Mouse (Mus musculus) T-helper 17 cell (primary cell): ENCODE results near the gene Gnas.

Experiments used
- in situ Hi-C, 2 experiments: fragments of 300-600 bp; cut with MboI, MseI; formaldehyde crosslinking; loops; 1 replicate in 1 of 2; 2 replicates in 1 of 2; pipeline ENCODE4 v1.15.1; 2025; ENCODE audit warnings: high pct_unique_total_duplicates in 2 of 2

Gene Gnas

DNA sequence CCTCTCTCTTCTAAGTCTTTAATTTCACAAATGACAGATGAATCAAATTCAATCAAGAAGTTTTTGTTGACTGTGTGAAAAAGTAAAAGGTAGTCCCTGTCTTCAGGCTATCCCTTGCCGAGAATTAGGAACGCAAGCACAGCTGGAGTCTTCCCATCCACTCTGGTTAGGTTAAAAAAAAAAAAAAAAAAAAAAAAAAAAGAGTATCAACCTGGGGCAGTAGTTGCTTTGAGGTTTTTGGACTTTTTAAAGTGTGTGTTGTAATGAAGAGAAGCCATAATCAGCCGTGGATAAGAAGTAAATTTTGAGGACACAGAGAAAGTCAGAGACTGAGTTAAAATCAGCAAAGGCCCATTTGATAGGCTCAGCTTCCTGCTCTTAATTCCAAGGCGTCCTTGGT lies 41.9 kb downstream of the Gnas start:
- in situ Hi-C loops: loop anchor here in 1 of 2 experiments (5.0 kb wide), 1 partner anchor 136 kb away; the partner anchor contains the start of gene Atp5e

DNA sequence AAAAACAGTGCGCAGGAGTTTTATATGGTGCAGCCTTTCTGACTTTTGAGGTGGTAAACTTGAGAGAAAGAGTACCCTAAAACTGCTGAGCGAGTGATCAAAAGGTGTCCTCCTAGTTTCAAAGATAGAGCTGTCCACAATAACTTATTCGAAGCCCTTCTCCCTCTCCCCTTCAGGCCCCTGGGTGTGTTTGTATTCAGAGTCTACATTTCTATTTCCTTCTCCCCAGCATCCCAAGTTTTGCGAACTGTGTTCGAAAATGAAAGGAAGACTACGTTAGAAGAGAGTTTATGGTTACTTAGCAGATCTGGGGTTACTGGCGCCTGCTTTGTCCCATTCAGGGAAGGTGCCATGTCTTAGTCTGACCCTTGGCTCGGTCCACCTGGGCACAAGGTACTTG lies 42.4 kb downstream of the Gnas start:
- in situ Hi-C loops: loop anchor here in 1 of 2 experiments (5.0 kb wide), 1 partner anchor 136 kb away; the partner anchor contains the start of gene Atp5e

DNA sequence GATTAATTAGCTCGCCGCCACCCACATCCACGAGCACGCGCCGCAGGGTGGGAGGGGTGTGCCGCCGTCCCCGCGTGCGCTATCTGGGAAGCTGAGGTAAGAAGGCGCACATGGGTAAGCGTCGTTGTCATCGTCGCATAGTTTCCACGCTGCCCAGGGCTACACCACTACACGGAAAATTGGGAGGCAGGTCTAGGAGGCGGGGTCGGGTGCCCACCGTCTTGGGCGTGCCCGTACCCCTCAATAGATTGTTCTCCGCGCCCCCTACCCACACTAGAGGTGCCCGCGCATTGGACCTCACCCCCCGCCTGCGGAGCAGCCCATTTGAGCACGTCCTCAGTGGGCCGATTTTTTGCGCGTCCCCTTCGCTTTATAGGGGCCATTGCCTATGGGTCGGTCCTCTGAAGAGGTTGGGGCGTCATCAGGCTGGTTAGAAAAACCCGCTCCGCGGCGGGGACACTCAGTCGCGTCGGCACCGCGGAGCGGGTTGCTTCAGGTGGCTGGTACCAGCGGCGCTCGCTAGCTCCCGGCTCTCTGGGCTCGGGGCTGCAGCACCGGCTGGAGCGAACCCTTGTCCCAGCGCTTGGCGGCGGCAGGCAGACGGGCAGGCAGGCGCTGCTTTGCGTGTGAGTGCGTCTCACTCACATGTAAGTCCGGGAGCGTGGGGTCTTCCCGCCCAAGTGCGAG lies 43.3 kb downstream of the Gnas start:
- in situ Hi-C loops: loop anchor here in 1 of 2 experiments (5.0 kb wide), 1 partner anchor 135 kb away; the partner anchor contains the start of gene Atp5e

DNA sequence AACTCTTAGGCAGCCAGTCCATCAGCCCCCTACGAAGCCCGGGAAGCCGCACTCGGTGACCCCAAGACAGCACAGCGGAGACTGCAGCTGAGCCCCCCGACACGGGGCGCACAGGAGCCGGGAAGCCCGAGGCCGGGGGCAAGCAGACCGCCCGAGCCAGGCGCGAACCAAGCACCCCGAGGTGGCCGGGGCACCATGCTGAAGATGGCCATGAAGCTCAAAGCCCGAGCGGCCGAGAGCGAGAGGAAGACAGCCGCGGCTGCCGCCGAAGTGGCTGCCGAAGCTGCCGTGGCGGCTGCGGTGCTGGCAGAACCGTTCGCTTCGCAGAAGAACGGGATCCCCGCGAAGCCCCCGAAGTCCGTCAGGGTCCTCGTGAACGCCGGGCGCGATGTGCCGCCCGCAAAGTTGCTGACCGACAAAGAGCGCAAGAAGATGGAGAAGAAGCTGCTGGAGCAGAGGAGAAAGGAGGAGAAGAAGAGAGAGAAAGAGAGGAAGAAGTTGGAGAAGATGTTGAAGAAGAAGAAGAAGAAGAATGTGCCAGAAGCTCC lies 44.3 kb downstream of the Gnas start:
- in situ Hi-C loops: loop anchor here in 1 of 2 experiments (5.0 kb wide), 1 partner anchor 134 kb away; the partner anchor contains the start of gene Atp5e

DNA sequence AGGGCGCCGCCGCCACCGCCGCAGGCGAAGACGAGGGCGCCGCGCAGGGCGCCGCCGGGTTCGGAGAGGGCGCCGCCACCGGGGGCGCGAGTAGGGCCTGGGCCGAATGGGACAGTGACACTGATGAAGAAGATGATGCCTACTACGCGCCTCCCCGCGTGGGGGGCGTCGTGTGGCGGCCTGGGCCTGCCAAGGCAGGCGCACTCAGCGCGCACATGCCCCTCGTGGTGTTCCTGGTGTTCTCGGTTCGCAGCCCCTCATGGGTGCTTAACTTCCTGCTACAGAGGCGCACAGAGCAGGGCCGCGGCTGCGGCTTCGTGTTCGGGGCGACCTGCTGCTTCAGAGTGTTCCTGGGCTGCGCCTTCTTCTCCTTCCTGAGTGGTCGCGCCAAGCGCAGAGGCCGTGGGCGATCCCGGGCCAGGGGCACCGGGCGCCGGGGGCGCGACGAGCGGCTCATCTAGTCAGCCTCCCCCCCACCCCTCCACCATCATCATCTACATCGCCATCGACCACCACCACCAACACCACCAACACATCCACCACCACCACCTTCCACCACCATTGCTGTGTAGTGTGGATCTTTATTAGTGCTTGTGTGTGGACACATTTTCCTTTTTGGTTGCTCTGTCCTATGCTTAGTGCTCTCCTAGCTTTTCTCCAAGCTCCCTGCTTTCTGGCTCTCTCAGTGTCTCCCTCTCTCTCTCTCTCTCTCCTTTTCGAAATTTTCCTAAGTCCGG lies 45.0 kb downstream of the Gnas start:
- in situ Hi-C loops: loop anchor here in 1 of 2 experiments (5.0 kb wide), 1 partner anchor 133 kb away; the partner anchor contains the start of gene Atp5e

DNA sequence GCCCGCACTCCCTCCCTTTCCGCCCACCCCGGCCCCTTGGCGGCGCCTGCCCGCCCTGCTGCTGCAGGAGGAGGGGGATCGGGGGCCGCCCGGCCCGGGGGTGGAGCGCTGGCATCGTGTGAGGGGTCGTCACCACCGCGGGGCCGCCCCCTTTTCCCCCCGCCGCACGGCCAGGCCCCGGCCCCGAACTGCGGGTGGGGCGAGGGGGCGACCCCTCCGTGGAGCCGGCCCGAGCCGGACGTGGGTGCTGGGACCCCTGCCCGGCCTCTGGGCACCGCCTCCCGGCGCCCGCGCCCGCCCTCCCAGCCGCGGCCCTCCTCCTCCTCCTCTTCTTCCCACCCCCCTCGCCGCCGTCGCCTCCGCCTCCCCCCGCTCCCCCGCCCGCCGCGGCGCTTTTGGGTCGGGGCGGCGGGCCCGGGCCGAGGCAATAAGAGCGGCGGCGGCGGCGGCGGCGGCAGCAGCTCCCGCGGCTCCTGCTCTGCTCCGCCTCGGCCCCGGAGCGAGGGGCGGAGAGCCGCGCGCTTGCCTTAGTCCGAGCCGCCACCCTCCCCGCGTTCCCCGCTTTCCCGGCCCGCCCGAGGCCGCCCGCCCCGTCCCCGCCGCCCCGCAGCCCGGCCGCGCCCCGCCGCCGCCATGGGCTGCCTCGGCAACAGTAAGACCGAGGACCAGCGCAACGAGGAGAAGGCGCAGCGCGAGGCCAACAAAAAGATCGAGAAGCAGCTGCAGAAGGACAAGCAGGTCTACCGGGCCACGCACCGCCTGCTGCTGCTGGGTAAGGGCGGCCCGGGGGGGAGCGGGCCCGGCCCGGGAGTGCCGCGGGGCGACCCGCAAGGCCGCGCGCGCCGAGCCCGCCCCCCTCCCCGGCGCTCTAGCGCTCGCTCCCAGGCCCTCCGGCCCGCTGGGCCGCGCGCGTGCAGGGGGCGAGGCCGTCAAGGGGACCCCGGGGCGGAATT lies 45.8 kb downstream of the Gnas start:
- in situ Hi-C loops: loop anchor here (5.0 kb wide), 2 partner anchors 132 to 142 kb away; partner anchors contain the start of genes Atp5e (in 1 of the 2) and Prelid3b (in 1 of the 2)

DNA sequence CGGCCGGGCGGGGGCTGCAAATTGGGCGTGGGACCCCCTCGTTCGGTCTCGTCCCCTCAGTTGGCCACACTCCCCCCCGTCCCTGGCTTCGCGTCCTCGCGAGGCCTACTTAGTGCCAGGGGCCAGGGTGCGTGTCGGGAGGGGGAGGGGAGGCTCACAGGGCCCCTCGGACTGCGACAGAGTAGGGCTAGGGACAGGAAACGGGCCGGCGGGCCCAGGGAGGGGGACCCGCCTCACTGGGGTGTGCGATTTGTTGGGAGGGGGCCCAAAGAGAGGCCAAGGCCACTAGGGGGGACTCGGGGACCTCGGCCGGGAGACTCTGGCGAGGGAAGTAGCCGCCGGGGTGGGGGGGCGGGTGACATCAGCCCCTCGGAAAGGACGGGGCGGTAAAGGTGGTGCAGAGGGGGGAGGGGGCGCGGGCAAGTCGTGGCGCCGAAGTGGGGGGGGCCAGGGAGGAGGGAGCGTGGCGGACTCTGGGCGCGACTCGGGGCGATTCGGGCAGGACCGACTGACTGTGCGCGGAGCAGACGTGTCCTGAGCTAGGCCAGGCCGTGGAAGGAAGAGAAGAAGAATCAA lies 46.6 kb downstream of the Gnas start:
- in situ Hi-C loops: loop anchor here in 1 of 2 experiments (5.0 kb wide), 1 partner anchor 142 kb away; the partner anchor contains the start of gene Prelid3b

DNA sequence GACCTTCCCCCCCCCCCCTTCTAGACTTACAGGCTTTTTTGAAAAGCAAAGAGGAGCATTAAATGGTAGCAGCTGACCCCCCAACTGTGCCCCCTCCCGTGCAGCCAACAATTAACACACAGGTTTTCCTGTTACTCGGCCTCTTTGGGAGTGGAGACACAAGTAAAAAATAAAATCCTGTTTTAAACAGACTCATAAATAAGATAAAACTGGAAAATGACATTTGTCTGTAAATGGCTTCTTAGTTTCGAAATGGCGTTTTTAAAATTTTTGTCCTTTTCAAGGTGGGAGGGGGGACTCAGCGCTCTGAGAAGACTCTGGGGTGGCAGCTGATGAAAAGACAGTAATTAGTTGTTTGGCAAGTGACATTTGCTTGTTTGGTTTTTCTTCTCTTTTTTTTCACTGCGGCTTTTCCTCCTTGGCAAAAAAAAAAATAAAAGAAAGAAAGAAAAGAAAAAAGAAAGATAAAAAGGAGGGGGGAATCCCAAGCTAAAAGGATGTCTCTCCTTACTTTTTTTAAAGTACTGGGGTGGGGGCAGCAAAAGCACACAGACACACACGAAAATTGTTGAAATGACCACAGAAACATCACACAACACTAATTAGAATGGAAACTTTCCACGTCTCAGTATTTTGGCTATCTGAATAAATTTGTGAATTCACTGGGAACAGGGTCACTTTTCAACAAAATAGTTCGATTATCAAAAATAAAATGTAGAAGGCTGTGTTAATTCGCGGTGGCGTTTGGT lies 47.3 kb downstream of the Gnas start:
- in situ Hi-C loops: loop anchor here in 1 of 2 experiments (5.0 kb wide), 1 partner anchor 141 kb away; the partner anchor contains the start of gene Prelid3b

DNA sequence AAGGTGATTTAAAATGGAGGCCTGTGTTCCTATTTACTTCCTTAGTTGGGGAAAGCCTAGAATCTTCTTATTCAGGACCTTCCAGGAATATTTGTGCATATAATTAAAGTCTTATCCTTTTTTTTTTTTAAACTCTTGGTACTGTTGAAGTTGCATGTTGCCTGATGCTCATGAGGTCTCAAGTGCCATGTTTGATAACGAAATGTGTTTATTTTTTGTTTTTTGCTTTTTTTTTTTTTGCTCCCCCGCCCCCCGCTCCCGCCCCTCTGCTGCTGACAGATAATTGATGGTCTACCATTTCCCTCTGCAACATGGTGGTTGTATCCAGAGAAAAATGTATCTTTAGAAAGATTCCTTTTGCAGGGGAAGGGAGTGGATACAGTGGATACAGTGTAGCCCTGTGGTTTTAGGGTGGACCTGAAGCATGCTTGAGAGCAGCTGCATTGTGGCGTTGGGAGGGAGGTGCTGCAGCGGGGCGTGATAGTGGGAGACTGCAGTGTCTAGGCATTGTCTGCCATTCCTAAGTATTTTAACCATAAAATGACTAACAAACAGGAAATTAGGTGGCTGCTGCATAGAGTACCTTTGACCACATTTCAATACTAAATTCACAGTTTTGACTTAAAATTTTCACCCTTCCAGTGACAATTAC lies 49.2 kb downstream of the Gnas start:
- in situ Hi-C loops: loop anchor here in 1 of 2 experiments (5.0 kb wide), 1 partner anchor 139 kb away; the partner anchor contains the start of gene Prelid3b

DNA sequence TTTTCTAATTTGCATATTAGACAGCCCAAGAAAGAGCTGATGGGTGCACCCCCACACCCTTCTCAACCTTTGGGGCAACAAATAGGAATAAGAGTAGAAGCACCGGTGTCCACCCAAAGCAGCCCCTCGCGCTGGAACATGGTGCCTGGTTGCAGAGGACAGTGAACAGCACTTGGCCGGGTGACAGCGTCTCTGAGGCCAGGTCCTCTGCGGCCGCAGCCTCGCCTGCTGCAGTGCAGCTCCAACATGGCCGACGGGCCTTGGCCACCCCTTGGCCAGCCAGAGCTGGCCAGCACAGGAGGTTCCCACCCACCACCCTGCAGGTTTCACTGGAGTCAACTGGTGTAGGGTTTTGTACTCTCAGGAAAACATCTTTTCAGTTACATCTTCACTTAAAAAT lies 50.3 kb downstream of the Gnas start:
- in situ Hi-C loops: loop anchor here in 1 of 2 experiments (5.0 kb wide), 1 partner anchor 138 kb away; the partner anchor contains the start of gene Prelid3b

DNA sequence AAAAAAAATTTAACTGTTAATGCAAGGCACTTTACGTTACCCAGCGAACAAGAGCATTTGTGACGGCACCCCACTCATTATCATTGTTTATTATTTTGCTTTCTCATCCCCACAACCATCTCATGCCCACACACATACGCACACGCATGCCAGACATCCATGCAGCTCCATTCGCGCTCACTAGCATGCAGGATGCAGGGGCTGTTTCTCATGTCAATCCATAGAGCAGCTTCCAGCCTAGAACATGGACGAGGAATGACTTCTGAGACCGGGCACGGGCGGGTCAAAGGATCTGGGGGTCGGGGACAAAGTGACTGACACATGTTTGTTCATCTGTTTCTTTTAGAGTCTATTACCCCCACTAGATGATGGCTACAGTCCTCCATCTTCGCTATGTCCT lies 53.2 kb downstream of the Gnas start:
- in situ Hi-C loops: loop anchor here in 1 of 2 experiments (5.0 kb wide), 1 partner anchor 80 kb away; the partner anchor contains the start of gene Nelfcd

DNA sequence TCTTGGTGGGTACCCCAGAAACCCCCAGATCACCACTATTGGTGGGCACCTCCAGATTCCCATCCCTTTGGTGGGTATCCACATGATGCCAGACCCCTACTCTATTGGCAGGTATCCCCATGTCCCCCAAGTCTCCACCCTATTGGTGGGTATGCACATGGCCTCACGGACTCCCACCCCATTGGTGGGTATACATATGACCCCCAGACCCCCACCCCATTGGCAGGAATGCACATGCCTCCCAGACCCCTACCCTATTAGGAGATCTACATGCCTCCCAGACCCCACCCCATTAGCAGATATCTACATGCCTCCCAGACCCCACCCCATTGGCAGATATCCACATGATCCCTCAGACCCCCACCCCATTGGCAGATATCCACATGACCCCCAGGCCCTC lies 55.6 kb downstream of the Gnas start:
- in situ Hi-C loops: loop anchor here in 1 of 2 experiments (5.0 kb wide), 1 partner anchor 78 kb away; the partner anchor contains the start of gene Nelfcd

DNA sequence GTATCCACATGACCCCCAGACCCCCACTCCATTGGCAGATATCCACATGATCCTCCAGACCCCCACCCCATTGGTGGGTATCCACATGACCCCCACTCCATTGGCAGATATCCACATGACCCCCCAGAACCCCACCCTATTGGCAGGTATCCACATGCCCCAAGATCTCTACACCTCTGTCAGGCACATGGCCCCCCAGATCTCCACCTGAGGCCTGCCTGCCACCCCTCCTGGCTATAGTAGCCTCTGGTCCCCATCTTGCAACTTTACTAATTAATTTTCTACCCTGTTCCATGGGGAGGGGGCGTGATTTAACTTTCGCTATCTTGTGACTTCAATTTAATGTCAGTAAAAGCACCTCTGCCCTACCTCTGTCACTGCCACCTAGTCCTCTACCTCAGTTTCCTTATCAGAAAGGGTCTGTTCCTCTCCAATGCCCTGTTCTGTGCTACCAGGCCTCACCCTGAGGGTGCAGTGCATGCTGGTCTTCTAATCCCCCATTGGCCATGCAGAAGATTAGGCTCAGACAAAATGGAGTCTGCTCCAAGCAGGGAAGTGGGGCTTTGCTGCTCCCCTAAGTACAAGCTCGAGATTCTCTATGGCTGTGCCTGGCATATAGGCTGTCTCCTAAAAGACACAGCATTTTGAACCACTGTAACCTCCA lies 56.2 kb downstream of the Gnas start:
- in situ Hi-C loops: no loop called here

DNA sequence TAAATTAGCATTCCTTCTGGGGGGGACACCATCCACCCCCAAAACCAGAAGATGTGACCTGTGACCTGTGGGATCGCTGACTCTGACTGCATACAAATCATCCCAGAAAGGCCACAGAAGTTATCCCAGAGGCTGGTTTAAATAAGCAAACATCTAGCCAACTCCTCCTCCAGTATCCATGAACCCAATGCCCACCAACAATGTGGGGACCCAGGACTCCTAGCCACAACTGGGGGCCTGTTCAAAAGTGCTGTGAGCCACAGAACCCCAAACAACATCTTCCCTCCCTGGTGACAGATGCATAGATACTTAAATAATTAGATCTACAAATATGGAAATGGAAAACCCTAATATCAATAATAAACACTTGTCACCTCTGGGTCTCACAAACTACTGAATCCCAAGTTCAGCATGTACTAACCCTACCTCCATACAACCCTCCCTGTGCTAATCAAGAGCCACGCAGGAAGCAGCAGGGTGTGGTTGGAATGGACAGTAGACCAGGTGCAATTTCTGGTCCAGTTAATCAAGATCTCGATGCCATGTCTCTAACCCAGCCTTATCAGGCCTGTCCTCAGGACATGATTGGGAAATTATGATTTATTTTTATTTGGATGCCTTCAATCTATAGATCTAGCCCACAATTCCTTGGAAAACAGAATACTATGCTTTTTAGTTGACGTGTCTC lies 56.9 kb downstream of the Gnas start:
- in situ Hi-C loops: no loop called here

DNA sequence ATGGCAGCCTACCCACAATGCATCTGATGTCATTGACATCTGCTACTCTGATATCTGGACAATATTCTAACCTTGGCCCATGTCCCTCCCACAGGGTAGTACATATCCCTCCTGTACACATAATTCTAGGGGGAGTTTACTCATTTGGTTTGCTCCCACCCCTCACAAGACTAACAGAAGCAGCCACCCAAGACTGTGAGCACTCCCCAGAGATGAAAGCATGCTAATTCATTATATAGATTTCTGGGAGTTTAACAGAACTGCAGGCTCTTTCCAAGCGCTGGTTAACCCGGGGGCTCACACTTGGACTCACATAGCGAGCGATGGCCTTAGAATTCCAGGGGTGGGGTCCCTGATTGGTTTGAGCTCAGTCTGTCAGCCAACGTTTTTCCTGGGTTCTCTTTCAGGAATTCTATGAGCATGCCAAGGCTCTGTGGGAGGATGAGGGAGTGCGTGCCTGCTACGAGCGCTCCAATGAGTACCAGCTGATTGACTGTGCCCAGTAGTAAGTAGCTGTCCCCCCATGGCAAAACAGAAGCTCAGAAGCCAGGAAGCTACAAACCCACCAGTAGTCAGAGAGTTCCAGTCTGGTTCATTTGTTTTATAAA lies 58.8 kb downstream of the Gnas start:
- in situ Hi-C loops: no loop called here

DNA sequence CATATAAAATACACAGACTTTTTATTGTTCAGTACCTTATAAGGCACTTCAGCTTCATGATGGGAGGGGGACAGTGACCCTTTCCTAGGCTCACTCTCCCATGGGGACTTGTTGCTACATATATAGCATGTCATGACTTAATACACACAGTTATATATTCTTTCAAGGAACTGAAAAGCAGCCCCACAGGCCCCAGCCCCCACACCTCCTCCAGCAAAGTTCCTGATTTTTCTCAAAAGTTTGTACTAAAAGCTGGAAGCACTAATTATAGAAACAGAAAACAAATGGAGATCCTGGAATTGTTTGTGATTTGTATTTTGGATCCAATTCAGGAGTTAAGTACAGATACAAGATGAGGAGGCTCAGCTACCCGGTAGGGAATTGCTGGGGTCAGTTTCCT lies 59.4 kb downstream of the Gnas start:
- in situ Hi-C loops: no loop called here

DNA sequence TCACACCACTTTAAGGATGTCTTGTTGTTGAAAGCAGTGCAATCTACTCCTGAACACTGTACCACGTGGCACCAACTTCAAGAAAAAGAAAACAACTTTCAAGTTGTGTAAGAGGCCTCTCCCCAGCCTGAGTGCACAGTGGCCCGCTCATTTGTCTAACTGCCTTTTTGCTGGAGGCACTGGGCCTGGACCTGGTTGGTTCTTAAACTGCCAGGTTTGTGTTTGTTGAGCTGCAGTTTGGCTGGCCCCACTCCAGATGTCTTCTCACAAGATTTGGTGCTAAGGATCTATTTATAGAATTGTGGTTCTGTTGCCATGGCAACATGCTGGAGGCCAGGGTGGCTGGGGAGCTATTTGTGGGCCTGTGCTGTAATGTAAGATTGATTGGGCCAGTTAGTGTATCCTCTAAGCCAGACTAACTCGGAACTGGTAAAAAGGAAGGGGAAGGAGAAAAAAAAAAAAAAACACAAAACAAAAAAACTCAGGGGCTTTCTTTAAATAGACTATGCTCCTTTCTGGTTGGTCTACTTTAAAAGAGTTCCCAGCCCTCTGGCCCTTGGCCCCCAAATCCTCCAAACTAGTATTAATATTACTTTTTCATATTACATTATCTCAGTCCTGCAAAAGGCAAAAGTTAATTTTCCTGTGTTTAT lies 60.0 kb downstream of the Gnas start:
- in situ Hi-C loops: no loop called here
